Mouse (Mus musculus) adrenal gland, postnatal 4 days (tissue): ENCODE results near the gene Ffar3. TPM values are rescaled to one million over a fixed set of nuclear protein-coding genes. Genes with fewer than 3 reads are reported as not detected.
"Not testable (repeated sequence)": the region's sequence is repeated elsewhere in the genome, so short reads cannot be mapped to it uniquely, and the experiment has no call there.

Experiments used
- DNase-seq, 2 experiments: peaks; one replicate each; pipeline ENCODE4 v3.0.0; 2021 to 2022; ENCODE audit warnings: low spot score in 2 of 2, mixed read lengths in 2 of 2
- total RNA-seq, 2 experiments: library from RNA; stranded (reverse); gene quantifications; 2 replicates each; pipeline ENCODE4 v1.2.3; 2021

The Ffar3 gene
- total RNA-seq, 2 experiments from 2014 or later, result 0.37 to 1.6 TPM

GRCm38 (mm10) chr7:30846505-30847053 is 9.4 kb downstream of the Ffar3 start:
- DNase-seq, result no peak

- DNase-seq, result no peak
These were observed 11.2 kb downstream of the Ffar3 start for GRCm38 (mm10) chr7:30844676-30845297.

- DNase-seq, result no peak
These were observed 13.9 kb downstream of the Ffar3 start for GRCm38 (mm10) chr7:30842092-30842491.

GRCm38 (mm10) chr7:30841379-30841778 is 14.6 kb downstream of the Ffar3 start:
- DNase-seq, result no peak

GRCm38 (mm10) chr7:30840306-30840705 is 15.7 kb downstream of the Ffar3 start:
- DNase-seq, result no peak

- DNase-seq, result no peak
These were observed 18.7 kb downstream of the Ffar3 start for GRCm38 (mm10) chr7:30837277-30837676.

GRCm38 (mm10) chr7:30832684-30833083 is 23.3 kb downstream of the Ffar3 start:
- DNase-seq, result not testable (repeated sequence)

GRCm38 (mm10) chr7:30832261-30832660 is 23.7 kb downstream of the Ffar3 start:
- no peak for DNase-seq

- DNase-seq, result no peak
These were observed 26.6 kb downstream of the Ffar3 start for GRCm38 (mm10) chr7:30829428-30829827.

- not testable (repeated sequence) for DNase-seq
These were observed 27.1 kb downstream of the Ffar3 start for GRCm38 (mm10) chr7:30828871-30829270.

GRCm38 (mm10) chr7:30826660-30827059 is 29.3 kb downstream of the Ffar3 start:
- no peak for DNase-seq

GRCm38 (mm10) chr7:30824306-30824705 is 31.7 kb downstream of the Ffar3 start:
- no peak for DNase-seq

- DNase-seq, result no peak
These were observed 32.3 kb downstream of the Ffar3 start, which contains the start of gene Ffar2 for GRCm38 (mm10) chr7:30823675-30824074. Gene Ffar2 (minus strand): TSS chr7:30823775.

GRCm38 (mm10) chr7:30821532-30821931 is 34.4 kb downstream of the Ffar3 start:
- DNase-seq, result no peak

- no peak for DNase-seq
These were observed 35.0 kb downstream of the Ffar3 start for GRCm38 (mm10) chr7:30820854-30821445.

- no peak for DNase-seq
These were observed 35.8 kb downstream of the Ffar3 start for GRCm38 (mm10) chr7:30820131-30820530.

GRCm38 (mm10) chr7:30812291-30812807 is 43.6 kb downstream of the Ffar3 start:
- DNase-seq, result no peak

- no peak for DNase-seq
These were observed 44.2 kb downstream of the Ffar3 start for GRCm38 (mm10) chr7:30811757-30812290.

GRCm38 (mm10) chr7:30810319-30810718 is 45.7 kb downstream of the Ffar3 start:
- no peak for DNase-seq

GRCm38 (mm10) chr7:30805924-30806323 is 50.1 kb downstream of the Ffar3 start:
- DNase-seq, result peak; percentile 19 to 36
